Mouse (Mus musculus): ENCODE measurements at regions not wholly inside any gene's neighbourhood (a gene's known extent, or its start where the extent isn't known, plus 50 kb on each side); places are given as distances from the start of the nearest gene placed in this dataset.

DNA sequence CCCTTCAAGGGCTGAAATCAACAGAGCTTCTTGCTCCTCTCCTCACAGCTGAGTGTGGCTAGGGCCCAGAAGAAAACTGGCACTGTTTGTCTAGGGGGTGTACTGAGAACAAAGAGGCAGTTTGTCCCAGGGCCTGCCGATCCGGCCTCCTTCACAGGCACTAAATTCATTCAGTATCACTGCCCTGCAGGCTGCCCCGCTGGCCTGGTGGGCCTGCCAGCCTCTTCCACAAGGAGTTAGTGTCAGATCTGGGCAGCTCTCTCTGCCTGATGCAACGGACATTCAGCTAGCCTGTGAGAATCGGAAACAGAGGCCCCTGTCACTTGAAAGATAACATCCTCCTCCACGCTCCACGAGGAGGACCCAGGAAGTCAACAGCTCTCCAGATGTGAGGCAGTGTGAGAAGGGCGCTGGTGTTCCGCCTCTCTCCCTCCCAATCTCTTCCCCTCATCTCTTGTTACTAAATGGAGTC, 83.5 kb upstream of the Usp24 start:
- TF ChIP-seq CTCF (IDR thresholded peaks at IDR 0.05; ENCODE audit: control insufficient read depth, insufficient read depth, low read length): no peak
- no peak for TF ChIP-seq POLR2A (IDR thresholded peaks at IDR 0.05; ENCODE audit: borderline replicate concordance, control insufficient read depth, low read depth, low read length)
